Mouse (Mus musculus): ENCODE results near the gene Cfap61.

GRCm38 (mm10) chr2:146249033-146249432 is 314.4 kb downstream of the Cfap61 start:
- no peak for TF ChIP-seq CTCF (IDR thresholded peaks at IDR 0.05; ENCODE audit: borderline replicate concordance, control insufficient read depth, extremely low read depth, insufficient read depth, low read length, poor library complexity)
- TF ChIP-seq POLR2A (IDR thresholded peaks at IDR 0.05; ENCODE audit: control insufficient read depth, extremely low read depth, insufficient read depth, low read length, poor library complexity) = no peak
